Mouse (Mus musculus) cerebellum, adult 18-20 months (tissue): ENCODE data around the gene Slc38a8.

ENCODE experiments used
- DNase-seq, 2 experiments: peaks; one replicate each; pipeline ENCODE4 v3.0.0; 2021

Slc38a8 gene

DNA sequence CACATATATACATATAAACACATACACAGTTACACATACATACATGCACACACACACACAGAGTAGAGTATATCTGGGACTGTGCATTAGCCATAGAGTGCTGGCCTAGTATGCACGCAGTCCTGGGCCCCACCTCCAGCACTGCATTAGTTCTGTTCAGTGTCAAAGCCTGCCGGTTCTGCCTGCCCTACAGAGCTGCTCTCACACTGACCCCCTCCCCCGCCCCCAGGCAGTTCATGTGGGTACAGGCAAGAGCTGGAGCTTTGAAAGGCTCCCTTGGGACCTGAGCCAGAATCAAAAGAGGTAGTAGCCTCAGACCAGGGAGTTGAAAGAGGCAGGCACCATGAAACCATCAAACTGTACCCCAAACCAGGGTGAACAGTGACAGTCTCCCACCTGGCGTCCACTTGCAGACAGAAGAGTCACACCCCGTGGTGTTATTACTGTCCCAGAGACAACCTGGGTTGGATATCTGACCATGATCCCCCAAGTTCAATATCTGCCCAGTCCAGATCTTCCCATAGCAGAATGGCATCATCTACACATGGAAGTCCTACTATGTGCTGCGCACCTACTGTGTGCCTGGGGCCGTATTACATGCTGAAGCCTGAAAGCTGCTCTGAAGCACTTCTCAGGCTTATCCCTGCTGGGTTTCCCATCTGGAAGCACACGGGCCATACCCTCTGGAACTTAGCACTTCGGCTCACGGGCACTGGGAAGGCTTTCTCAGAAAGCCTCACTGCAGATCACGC, 17.2 kb downstream of the Slc38a8 start:
- no peak for DNase-seq

DNA sequence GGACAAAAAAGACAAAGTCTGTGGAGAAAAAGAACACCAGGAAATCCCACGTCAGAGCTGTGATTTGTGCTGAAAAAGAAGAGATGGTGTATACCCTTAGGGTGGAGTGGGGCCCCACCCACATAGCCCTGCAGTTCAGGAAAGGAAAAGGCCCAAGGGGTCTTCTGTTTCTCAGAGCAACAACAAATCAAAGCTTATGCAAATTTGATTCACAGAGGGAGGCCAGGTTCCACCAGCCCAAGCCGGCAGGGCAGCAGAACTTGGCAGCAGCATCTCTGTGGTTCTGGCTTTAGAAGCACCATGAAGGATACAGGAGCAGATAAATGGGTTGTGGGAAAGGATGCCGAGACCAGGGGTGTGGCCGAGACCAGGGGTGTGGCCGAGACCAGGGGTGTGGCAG, 22.8 kb downstream of the Slc38a8 start:
- DNase-seq = no peak

DNA sequence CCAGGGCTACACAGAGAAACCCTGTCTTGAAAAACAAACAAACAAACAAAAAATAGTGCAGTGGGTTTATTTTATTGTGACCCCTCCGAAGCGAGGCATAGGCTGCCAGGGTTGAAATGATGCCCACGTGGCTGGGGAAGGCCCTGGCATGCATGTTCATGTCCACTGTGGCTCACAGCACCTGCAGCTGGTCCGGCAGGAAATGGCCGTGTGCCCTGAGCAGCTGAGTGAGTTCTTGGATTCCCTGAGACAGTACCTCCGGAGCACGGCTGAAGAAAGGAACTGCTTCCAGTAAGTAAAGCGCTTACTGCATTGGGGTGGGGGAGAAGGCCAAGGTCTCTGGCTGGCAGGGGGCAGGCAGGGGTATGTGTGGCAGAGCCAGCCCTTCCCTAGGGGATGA, 33.4 kb downstream of the Slc38a8 start:
- no peak for DNase-seq

DNA sequence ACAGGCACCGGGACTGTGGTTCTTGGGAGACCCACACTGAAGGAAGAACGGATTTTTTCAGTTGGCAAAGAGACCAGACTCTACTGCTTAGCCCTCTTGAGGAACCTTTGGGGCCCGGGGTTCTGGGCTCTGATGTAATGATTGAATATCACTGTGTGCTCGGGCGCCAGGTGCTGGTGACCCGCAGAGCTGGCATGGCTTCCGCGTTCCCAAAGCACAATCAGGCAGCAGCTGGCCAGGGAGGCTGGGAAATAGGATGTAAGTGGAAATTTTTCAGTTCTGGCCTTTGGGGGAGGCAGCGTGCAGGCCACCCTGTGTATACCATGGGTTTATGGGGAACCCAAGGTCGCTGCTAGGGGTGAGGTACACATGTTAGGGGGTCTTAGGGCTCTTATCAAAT, 34.7 kb downstream of the Slc38a8 start:
- DNase-seq = no peak

DNA sequence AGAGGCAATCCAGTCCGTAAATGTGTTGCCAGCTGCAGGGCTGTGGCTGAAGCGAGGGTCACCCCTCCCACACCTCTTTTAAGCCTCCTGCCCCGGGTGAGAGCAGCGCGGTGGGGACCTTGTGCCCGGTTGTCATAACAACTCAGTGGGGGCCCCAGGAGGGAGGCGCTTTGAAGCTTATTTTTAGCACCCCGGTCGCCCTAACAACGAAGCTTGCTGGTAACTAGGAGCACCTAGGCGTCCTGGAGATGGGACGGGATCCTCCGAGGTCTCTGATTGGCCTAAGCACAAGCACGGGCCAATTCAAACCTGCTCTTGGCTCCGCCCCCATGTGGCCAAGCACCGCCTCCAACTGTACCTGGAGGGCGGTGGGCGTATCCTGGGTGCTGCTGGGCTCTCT, 35.4 kb downstream of the Slc38a8 start:
- DNase-seq = no peak

DNA sequence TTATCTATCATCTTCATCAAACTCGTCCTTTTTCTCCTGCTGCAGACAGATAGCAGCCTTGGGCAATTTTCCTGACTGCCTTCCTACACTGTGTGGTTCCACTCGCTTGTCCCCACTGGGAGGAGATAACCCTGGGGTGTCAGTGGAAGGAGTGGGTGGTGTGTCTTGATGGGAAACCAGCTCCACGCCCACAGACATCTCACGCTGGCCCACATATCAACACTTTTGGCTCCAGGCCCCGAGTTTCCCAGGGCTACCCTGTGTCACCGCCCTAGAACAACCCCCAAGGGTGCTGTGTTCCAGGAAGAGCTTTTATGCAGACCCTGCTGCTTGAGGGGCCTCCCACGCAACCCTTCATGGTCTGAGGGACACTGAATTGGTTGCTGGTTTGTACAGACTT, 37.8 kb downstream of the Slc38a8 start:
- DNase-seq = no peak

DNA sequence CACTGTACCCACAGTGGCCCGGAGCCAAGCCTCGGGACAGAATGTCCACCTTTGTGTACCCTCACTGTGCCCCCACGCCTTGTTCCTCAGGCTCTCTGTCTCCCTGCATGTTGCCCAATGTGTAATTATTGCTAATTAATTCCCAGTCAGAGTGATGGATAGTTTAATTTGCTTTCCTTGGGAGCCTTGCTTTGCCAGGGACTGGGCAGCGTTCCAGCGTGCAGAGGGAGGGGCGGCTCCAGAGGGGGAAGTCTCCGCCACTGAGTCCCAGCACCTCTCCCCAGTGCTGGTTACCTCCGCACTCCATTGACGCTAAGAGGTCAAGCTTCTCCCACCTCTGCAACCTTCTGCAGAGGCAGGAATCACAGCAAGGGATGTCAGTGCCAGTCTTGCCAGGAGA, 40.1 kb downstream of the Slc38a8 start:
- no peak for DNase-seq

DNA sequence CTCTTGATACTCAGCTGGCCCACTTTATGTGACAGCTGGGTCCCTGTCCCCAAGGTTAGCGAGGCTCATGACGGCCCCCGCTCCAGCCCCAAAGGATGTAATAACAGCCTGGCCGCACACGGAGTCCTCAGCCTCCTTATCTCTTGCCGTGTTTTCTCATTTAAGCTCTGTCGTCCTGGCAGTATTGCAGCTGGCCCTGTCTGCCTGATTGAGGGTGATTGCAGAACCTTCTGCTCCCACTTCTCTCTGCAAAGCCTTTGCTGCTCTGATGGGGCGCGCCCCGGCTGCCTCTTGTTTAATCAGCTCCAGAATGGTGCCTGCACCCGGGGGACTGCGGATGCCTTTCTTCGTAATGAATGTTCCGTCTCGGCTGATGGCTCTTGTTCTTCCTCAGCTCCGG, 41.8 kb downstream of the Slc38a8 start:
- DNase-seq = no peak

DNA sequence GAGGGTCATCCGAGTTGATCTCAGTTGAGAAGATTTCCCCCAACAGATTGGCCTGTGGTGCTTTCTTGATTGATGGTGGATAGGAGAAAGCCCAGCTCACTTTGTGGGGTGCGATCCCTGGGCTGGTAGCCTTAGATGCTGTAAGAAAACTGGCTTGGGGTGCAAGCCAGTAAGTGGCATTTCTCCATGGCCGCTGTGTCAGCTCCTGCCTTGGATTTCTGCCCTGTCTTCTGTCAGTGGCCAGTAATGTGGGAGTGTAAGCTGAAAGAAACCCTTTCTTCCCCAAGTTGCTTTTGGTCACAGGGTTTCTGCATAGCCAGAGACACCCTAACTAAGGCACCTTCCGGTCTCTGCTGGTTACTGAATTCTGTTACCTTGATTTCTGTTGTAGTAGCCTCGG, 45.5 kb downstream of the Slc38a8 start:
- DNase-seq = no peak

DNA sequence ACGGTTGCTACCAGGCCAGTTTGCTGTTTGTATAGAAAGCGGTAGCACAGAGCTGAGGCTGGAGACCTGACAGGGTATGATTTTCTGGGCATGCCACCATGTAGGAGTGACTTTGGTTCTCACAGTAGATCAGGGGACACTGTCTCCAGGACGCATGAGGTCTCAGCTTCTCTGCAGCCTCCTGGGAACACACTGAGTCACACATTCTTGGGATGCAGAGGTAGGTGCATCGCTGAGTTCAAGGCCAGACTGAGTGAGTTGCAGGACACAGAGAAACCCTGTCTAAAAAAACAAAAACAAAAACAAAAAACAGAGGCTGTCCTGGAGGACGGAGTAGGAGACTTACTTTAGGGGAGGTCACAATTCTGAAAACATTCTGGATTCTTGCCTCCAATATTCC, 48.6 kb downstream of the Slc38a8 start:
- DNase-seq = no peak

DNA sequence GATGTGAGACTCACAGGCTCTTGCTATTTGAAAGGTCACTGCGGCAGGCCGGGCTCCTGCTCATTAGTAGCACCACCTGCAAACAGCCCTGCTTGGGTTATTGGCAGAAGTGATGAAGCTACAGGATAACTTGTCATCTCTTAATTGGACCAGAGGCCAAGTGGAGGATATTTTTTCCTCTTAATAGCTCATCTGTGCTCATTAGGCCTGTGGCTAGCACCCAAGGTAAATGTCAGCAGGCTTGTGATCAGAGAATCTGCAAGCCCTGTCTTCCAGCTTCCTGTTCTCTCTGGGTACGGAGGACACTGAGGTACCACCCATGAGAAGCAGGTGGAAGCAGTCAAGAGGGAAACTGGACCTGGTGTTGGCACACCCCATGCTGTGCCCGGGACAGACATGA, 50.4 kb downstream of the Slc38a8 start:
- DNase-seq = no peak

DNA sequence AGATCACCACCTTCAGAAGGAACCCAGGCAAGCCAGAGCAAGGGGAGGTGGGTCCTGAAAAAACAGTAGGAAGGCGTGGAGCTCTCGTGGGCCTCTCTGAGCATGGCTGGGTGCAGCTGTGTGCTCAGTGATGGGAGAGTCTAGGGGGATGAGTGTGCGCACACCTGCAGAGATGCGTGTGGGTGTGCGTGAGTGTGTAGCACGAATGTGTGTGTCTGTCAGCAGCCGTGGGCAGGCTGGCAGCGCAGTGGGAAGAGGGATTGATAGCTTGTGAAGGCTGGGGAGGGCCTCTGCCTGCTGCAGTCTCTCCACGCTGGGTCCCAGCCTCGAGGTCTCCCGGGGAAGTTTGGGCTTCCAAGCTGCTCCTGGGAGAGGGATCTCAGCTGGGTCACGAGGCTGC, 51.9 kb downstream of the Slc38a8 start:
- no peak for DNase-seq

DNA sequence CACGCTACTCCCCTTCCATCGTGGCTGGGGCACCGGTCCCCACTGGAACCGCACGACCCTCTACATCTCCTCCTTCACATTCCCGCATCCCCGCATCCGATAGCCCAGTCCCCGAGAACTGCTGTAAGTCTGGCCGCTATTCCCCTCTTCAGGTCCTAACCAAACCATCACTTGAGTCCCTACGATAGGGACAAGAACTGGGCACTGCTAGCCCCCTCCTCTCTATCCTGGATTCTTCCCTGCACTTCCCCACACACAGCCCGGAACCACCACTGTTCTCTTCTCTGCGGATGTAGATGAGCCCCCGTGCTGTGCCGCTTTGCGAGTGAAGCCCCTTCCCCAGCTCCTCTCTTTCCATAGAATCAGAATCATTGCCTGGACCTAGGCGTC, 53.7 kb downstream of the Slc38a8 start:
- DNase-seq = no peak

DNA sequence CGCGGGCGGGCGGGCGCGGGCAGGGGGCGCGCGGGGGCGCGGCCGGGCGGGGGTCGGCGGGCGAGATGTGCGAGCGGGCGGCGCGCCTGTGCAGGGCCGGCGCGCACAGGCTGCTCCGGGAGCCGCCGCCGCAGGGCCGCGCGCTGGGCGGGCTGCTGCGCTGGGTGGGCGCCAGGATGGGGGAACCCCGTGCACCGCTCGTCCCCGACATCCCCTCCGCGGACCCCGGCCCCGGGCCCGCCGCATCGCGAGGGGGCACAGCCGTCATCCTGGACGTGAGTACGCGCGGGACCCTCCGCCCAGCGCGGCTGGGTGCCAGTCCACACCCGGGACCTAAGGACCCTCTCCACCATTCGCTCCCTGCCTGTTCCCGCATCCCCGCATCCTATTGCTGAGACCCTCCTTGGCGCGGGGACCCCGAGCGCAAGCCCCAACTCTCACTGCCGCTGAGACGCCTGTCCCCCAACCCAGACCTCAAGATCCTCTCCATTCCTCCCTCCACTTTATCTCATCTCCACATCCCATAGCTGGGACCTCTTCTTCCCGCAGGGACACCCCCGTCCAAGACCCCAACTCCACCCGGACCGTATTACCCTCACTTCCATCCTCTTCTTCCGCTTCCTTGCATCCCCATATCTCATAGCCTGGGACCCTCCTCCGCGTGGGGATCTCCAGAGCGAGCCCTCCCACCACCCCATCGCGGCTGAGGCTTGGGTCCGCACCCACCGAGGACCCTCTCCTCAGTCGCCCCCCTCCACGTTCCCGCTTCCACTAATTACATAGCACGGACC, 54.3 kb downstream of the Slc38a8 start:
- no peak for DNase-seq

DNA sequence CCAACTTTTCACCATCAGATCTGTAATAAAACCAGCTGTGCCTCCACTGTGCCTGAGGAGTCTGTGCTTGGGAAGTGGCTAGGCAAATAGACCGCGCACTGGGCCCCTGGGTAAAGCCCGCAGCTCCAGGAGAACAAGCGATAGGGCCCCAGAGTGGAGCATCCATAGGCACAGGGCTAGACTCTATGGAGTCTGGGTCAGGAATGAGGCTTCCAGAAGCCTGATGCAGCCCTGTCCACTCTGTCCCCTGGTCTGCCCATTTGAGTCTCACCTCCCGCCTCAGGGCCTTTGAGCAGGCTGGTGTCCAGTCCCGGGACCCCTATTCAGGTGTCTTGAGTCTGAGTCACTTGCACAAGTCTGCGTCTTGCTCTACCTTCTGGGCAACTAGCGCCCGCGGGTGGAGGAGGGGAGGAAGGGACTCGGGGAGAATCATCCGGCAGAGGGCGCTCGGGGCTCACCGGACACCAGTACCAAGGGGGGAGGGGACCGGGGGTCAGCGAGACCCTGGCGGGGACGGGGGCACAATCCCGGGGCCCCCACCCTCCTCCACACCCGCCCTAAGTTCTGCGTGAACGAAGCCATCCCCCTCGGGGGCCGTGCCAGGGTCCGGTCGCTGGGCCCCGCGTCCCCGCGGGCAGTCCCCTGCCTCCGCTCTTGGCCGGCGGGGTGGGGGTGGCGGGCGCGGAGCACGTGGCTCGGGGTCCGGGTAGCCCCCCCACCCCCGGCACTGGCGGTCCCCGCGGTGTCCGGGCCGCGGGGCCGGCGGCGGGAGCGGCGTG, 55.1 kb downstream of the Slc38a8 start, which contains the start of gene Necab2:
Gene Necab2 (plus strand): TSS at position 509 of the 779 bp plus-strand sequence.
- peak; percentile 63 to 81 for DNase-seq

DNA sequence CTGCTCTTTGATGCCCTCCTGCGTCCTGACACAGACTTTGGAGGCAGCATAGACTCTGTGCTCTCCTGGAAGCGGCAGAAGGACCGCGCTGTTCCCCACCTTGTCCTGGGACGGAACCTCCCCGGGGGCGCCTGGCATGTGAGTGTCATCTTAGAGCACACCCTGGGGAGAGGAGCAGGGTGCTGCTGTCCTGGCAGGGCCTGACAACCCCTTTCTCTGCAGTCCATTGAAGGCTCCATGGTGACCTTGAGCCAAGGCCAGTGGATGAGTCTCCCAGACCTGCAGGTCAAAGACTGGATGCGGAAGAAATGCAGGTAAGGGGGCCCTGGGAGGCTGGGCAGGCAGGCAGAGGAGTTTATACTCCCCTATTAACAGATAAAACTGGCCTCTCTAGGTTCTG, 58.5 kb downstream of the Slc38a8 start:
- DNase-seq = no peak

DNA sequence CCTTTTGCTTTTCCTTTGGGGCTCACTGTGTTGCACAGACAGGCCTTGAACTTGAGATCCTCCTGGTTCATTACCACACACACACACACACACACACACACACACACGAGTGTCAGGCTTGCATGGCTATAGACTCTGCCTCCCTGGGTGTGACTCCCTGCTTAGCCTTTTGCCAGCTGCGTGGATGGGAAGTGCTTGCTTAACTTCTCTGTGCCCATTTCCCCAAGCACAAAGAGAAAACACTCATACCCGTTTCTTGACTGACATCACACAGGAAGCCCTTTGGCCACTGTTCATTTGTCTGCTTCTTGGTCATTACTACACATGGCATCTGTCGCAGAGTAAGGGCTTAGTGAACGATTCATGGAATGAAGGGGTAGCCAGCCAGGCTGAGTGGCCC, 59.5 kb downstream of the Slc38a8 start:
- DNase-seq = no peak

DNA sequence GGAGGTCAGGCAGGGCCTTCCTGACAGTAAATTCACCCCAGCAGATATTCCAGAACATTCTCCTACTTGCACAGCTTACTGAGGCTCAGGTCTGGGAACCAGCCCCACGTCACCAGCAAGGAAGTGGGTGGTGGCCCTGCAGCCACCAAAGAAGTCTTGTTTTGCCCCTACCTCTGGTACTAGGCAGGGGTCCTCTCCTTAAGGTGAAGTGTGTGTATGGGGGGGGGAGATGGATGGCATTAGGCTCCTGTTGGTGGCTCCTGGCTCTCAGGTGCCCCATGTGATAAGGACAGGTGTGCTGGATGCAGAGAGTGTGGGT, 60.6 kb downstream of the Slc38a8 start:
- DNase-seq = no peak

DNA sequence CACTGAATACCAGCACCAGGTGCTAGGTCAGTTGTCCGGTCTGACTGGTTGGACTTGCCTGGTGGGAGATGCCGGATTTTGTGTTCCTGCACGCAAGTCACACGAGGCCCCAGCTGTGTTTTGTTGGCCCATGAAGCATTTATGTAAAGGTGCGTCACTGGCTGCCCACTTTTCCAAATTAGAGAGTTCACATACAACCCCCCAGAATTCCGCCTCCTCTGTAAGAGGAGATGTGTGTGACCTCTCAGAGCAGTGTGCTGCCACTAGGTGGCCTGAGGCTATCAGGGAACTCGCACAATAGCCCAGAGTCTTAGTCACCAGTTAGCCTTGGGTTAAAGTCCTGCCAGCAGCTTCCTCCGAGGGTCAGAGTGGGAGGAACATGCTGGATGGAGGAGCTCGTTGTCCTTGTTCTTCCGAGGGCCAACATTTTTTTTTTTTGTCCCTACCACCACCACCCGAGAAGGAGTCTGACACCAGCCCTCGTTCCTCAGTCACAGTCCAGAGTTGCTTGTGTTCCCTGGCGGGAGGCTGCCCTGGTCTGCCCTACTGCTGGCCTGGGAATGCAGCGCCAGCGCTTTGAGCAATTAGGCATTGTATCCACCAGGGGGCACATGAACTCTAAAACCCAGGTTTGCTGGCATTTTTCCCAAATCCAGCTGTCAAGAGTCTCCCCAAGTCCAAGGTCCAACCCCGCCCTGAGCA, 61.1 kb downstream of the Slc38a8 start:
- DNase-seq = peak; percentile 35 to 59

DNA sequence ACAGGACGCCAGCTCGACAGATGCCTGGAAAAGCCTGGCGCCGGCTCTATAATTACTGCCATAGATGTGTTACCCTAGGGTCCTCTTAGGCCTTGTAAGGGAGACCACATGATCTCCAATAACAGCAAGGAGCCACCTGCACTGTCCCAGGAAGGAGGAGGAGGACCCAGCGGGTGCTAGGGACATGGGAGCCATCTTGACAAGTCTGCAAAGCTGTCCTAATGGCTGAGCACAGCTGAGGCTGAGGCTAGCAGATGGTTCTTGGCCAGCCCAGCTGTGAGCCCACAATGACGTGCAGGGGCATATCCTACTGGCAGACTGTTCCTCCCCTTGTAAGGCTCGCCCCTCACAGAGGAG, 61.6 kb downstream of the Slc38a8 start:
- no peak for DNase-seq

DNA sequence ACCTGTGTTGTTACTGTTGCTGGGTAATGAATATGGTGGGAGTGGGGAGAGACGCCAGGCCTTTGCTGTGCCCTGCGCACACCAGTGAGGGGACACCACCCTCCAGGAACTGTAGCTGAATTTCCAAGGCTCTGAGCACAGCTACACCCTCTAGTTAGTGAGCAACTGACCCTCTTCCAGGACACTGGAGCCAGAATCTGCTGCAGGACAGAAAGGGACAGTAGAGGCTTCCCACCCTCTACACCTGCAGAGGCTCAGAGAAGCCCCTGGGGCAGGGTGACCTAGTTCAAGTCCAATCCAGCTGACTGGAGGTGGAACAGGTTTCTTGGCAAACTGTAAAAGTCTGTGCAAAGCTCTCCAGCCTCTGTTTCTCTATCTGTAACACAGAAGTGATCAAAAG, 62.1 kb downstream of the Slc38a8 start:
- DNase-seq = no peak

DNA sequence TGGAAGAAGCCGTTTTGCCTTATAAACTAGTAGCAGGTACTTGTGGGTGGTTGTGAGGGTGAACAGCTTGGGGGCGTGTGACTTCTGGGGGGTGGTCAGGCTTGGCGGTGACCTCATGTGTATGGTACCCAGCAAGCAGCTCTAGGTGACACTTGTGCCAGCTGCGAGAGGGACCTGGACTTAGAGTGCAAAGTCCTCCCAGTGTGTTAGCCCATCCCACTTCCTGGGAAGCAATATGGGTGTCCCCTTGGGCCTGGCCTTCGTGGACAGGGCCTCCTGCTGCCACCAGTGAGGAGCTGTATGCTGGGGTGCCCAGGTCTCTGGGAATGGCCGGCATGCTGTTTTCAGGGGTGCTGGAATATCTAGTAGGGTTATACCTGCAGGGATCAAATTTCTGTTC, 62.6 kb downstream of the Slc38a8 start:
- no peak for DNase-seq

DNA sequence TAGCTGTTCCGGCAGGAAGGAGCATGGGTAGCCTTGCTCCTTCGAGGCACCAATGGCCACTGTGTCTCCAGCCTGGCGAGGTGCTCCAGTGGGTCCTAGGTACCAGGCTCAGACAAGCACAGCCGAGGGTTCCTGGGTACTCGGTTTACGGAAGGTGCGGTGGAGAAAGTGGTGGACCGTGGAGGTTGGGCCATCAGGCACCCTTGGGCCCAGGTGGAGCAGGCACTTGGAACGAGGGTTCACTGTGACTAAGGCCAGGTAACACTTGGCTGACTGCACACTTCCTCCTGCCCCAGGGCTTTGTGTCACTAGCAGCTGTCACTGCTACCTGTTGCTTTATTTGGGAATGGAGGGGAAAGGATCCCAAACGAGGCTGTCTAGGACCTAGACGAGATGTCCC, 64.0 kb downstream of the Slc38a8 start:
- DNase-seq = peak in 1 of 2 experiments; percentile 26
